Mouse (Mus musculus): ENCODE data around the gene Wdr95. TPM values are rescaled to one million over a fixed set of nuclear protein-coding genes. Genes with fewer than 3 reads are reported as not detected.
"Not testable (repeated sequence)": the region's sequence is repeated elsewhere in the genome, so short reads cannot be mapped to it uniquely, and the experiment has no call there.

Wdr95 gene
- polyA plus RNA-seq, 1 experiment from 2014 or later, result not detected

GRCm38 (mm10) chr5:149520806-149521205 is 7.7 kb upstream of the Wdr95 start:
- H3K9ac ChIP-seq, result no peak overlapping the region
- ATAC-seq (ENCODE audit: insufficient read depth) (no peak), DNase-seq (no peak)
- no peak for TF ChIP-seq CTCF (IDR thresholded peaks at IDR 0.05; ENCODE audit: low read depth)
- peaks cover 3% of the 10 kb centered on the region; the same call in 1 of the 2 replicates for H3K4me1 ChIP-seq (ENCODE audit: insufficient read depth)
- no peaks in the 10 kb centered on the region for H3K36me3 ChIP-seq (ENCODE audit: insufficient read depth)
- H3K9me3 ChIP-seq (ENCODE audit: low read depth, low read length), result no peaks in the 10 kb centered on the region
- H3K27me3 ChIP-seq (ENCODE audit: insufficient read depth, low read length), result no peaks in the 10 kb centered on the region
- no peak overlapping the region for H3K4me3 ChIP-seq (ENCODE audit: low read depth, low read length)
- no peak overlapping the region for H3K4me2 ChIP-seq
- WGBS, result 83% methylated on average over 5 of the region's 5 CpGs
- H3K27ac ChIP-seq (ENCODE audit: low read depth), result no peak overlapping the region

GRCm38 (mm10) chr5:149523856-149524241 is 4.6 kb upstream of the Wdr95 start:
- WGBS, result 36% methylated on average over 6 of the region's 6 CpGs
- H3K9me3 ChIP-seq (ENCODE audit: low read depth, low read length), result no peaks in the 10 kb centered on the region
- H3K9ac ChIP-seq, result no peak overlapping the region
- DNase-seq (no peak), ATAC-seq (ENCODE audit: insufficient read depth) (no peak)
- H3K4me2 ChIP-seq, result peak overlapping the region; percentile 49
- H3K27me3 ChIP-seq (ENCODE audit: insufficient read depth, low read length), result no peaks in the 10 kb centered on the region
- H3K27ac ChIP-seq (ENCODE audit: low read depth), result peak overlapping the region; percentile 64
- no peak overlapping the region for H3K4me3 ChIP-seq (ENCODE audit: low read depth, low read length)
- H3K4me1 ChIP-seq (ENCODE audit: insufficient read depth), result peaks cover 10% of the 10 kb centered on the region
- TF ChIP-seq CTCF (IDR thresholded peaks at IDR 0.05; ENCODE audit: low read depth), result no peak
- H3K36me3 ChIP-seq (ENCODE audit: insufficient read depth), result no peaks in the 10 kb centered on the region

GRCm38 (mm10) chr5:149524242-149524858 is 4.1 kb upstream of the Wdr95 start:
- Histone ChIP-seq H3K27ac (ENCODE audit: low read depth) (peak overlapping the region; percentile 64), H3K9me3 (ENCODE audit: low read depth, low read length) (no peaks in the 10 kb centered on the region), H3K4me3 (ENCODE audit: low read depth, low read length) (no peak overlapping the region; the same call in 1 of the 2 replicates), H3K4me2 (peak overlapping the region; percentile 49), H3K27me3 (ENCODE audit: insufficient read depth, low read length) (no peaks in the 10 kb centered on the region), H3K36me3 (ENCODE audit: insufficient read depth) (no peaks in the 10 kb centered on the region), H3K4me1 (ENCODE audit: insufficient read depth) (peaks cover 10% of the 10 kb centered on the region), H3K9ac (no peak overlapping the region)
- ATAC-seq (ENCODE audit: insufficient read depth), result peak; percentile 75
- 15% methylated on average over 16 of the region's 16 CpGs for WGBS
- TF ChIP-seq CTCF (IDR thresholded peaks at IDR 0.05; ENCODE audit: low read depth), result peak; percentile 99
- peak; percentile 96 for DNase-seq

GRCm38 (mm10) chr5:149525055-149525785 is 3.3 kb upstream of the Wdr95 start:
- ATAC-seq (ENCODE audit: insufficient read depth) (no peak), DNase-seq (no peak)
- Histone ChIP-seq H3K9ac (no peak overlapping the region), H3K4me1 (ENCODE audit: insufficient read depth) (peaks cover 10% of the 10 kb centered on the region), H3K4me2 (no peak overlapping the region), H3K4me3 (ENCODE audit: low read depth, low read length) (no peak overlapping the region), H3K9me3 (ENCODE audit: low read depth, low read length) (no peaks in the 10 kb centered on the region), H3K27ac (ENCODE audit: low read depth) (no peak overlapping the region), H3K36me3 (ENCODE audit: insufficient read depth) (no peaks in the 10 kb centered on the region), H3K27me3 (ENCODE audit: insufficient read depth, low read length) (no peaks in the 10 kb centered on the region)
- WGBS, result 48% methylated on average over 6 of the region's 6 CpGs
- peak; percentile 58 for TF ChIP-seq CTCF (IDR thresholded peaks at IDR 0.05; ENCODE audit: low read depth)

GRCm38 (mm10) chr5:149526467-149526951 is 2.0 kb upstream of the Wdr95 start:
- DNase-seq (peak; percentile 68), ATAC-seq (ENCODE audit: insufficient read depth) (no peak)
- no peak overlapping the region for H3K4me3 ChIP-seq (ENCODE audit: low read depth, low read length)
- H3K36me3 ChIP-seq (ENCODE audit: insufficient read depth), result no peaks in the 10 kb centered on the region
- peak overlapping the region; percentile 19 for H3K4me2 ChIP-seq
- peak overlapping the region; percentile 47 for H3K27ac ChIP-seq (ENCODE audit: low read depth)
- WGBS, result 39% methylated on average over 10 of the region's 10 CpGs
- TF ChIP-seq CTCF (IDR thresholded peaks at IDR 0.05; ENCODE audit: low read depth), result no peak
- H3K9me3 ChIP-seq (ENCODE audit: low read depth, low read length), result no peaks in the 10 kb centered on the region
- H3K4me1 ChIP-seq (ENCODE audit: insufficient read depth), result peaks cover 10% of the 10 kb centered on the region
- no peaks in the 10 kb centered on the region for H3K27me3 ChIP-seq (ENCODE audit: insufficient read depth, low read length)
- no peak overlapping the region for H3K9ac ChIP-seq

- WGBS, result 83% methylated on average over 4 of the region's 4 CpGs
- DNase-seq; ATAC-seq (ENCODE audit: insufficient read depth); H3K9me3 ChIP-seq (ENCODE audit: low read depth, low read length); H3K4me1 ChIP-seq (ENCODE audit: insufficient read depth); H3K27me3 ChIP-seq (ENCODE audit: insufficient read depth, low read length); H3K36me3 ChIP-seq (ENCODE audit: insufficient read depth); H3K4me2 ChIP-seq; H3K9ac ChIP-seq; H3K27ac ChIP-seq (ENCODE audit: low read depth); H3K4me3 ChIP-seq (ENCODE audit: low read depth, low read length): not testable (repeated sequence)
Observed at GRCm38 (mm10) chr5:149527292-149527691, 1.2 kb upstream of the Wdr95 start.

GRCm38 (mm10) chr5:149533847-149534246 is 5.4 kb downstream of the Wdr95 start:
- H3K27ac ChIP-seq (ENCODE audit: low read depth), result no peak overlapping the region
- H3K36me3 ChIP-seq (ENCODE audit: insufficient read depth), result no peaks in the 10 kb centered on the region
- H3K4me1 ChIP-seq (ENCODE audit: insufficient read depth), result peaks cover 10% of the 10 kb centered on the region; the same call in 1 of the 2 replicates
- no peaks in the 10 kb centered on the region for H3K27me3 ChIP-seq (ENCODE audit: insufficient read depth, low read length)
- TF ChIP-seq CTCF (IDR thresholded peaks at IDR 0.05; ENCODE audit: low read depth), result no peak
- H3K9me3 ChIP-seq (ENCODE audit: low read depth, low read length), result no peaks in the 10 kb centered on the region
- H3K9ac ChIP-seq, result no peak overlapping the region
- no peak overlapping the region for H3K4me3 ChIP-seq (ENCODE audit: low read depth, low read length)
- ATAC-seq (ENCODE audit: insufficient read depth) (no peak), DNase-seq (no peak)
- WGBS, result 82% methylated on average over 2 of the region's 2 CpGs
- H3K4me2 ChIP-seq, result no peak overlapping the region

Data from lung, embryonic 14.5 days (tissue).